Mouse (Mus musculus): ENCODE measurements at regions not wholly inside any gene's neighbourhood (a gene's known extent, or its start where the extent isn't known, plus 50 kb on each side); places are given as distances from the start of the nearest gene placed in this dataset.

DNA sequence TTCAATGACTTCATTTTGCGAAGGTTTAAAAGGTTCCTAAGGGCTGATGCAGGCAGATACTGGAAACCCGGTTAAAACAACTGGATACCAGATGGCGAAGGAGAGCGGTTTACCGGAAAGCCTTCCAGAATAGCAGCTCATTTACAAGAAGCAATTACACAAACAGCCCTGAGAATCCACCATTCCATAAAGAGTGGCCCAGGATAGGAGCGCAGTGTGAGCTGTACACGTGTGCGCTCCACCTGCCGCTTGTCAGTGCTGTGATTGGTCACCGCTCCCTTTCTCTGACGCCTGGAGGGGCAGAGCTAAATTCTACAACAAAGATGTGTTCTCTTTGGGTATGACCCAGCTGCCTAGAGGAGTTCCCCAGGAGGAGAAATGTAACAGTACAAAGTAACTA lies 249.5 kb upstream of the Runx1 start:
- Histone ChIP-seq H3K36me3 (ENCODE audit: control insufficient read depth, insufficient read depth) (no peaks in the 10 kb centered on the region), H3ac (ENCODE audit: control insufficient read depth, insufficient read length) (no peak overlapping the region), H3K79me2 (ENCODE audit: control insufficient read depth, insufficient read depth) (no peaks in the 10 kb centered on the region), H3K27me3 (ENCODE audit: control insufficient read depth, insufficient read depth, insufficient read length) (no peaks in the 10 kb centered on the region), H3K4me2 (ENCODE audit: low read depth) (no peak overlapping the region), H3K4me3 (no peak overlapping the region)
- no peak for TF ChIP-seq REST (IDR thresholded peaks at IDR 0.05; ENCODE audit: insufficient read depth, insufficient read length)

GRCm38 (mm10) chr16:93072156-93072555 lies 246.2 kb upstream of the Runx1 start:
- H3ac ChIP-seq (ENCODE audit: control insufficient read depth, insufficient read length): no peak overlapping the region
- no peak overlapping the region for H3K4me3 ChIP-seq
- no peaks in the 10 kb centered on the region for H3K27me3 ChIP-seq (ENCODE audit: control insufficient read depth, insufficient read depth, insufficient read length)
- no peaks in the 10 kb centered on the region for H3K79me2 ChIP-seq (ENCODE audit: control insufficient read depth, insufficient read depth)
- H3K4me2 ChIP-seq (ENCODE audit: low read depth): no peak overlapping the region
- TF ChIP-seq MAX (IDR thresholded peaks at IDR 0.05; ENCODE audit: low read depth) (no peak), MYOG (IDR thresholded peaks at IDR 0.05; ENCODE audit: control insufficient read depth in 1 of 3, insufficient read depth in 1 of 3, insufficient read length in 2 of 3, low read depth in 2 of 3) (no peak), SRF (IDR thresholded peaks at IDR 0.05; ENCODE audit: control insufficient read depth, insufficient read length, low read depth) (no peak), MYOD1 (IDR thresholded peaks at IDR 0.05; ENCODE audit: control insufficient read depth in 1 of 3, insufficient read length in 2 of 3, low read depth in 2 of 3) (no peak), E2F4 (IDR thresholded peaks at IDR 0.05; ENCODE audit: insufficient read depth) (no peak), TCF3 (IDR thresholded peaks at IDR 0.05; ENCODE audit: insufficient read length, low read depth) (no peak)
- no peaks in the 10 kb centered on the region for H3K36me3 ChIP-seq (ENCODE audit: control insufficient read depth, insufficient read depth)

DNA sequence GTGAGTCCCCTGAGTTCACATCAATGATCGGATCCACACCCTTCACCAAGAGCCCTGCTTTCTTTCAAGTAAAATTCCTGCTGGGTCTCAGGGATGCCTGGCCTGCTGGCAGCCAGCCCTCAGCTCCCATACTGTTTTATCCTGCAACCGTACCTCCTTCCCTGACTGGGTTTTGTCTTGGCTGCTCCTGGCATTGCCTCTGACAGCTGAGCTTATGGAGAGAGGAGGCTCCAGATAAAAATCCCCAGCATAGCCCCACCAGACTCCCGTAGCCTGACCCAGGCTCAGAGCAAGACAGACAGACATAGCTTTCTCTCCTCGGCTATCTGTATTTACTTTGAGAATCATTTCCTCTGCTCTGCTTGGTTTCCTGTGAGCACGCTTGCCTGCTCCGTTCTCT lies 245.8 kb upstream of the Runx1 start:
- TF ChIP-seq USF1 (IDR thresholded peaks at IDR 0.05; ENCODE audit: low read depth) (no peak), E2F4 (IDR thresholded peaks at IDR 0.05; ENCODE audit: insufficient read depth) (no peak), TCF3 (IDR thresholded peaks at IDR 0.05; ENCODE audit: insufficient read length, low read depth) (no peak), MAX (IDR thresholded peaks at IDR 0.05; ENCODE audit: low read depth) (no peak), SRF (IDR thresholded peaks at IDR 0.05; ENCODE audit: control insufficient read depth, insufficient read length, low read depth) (no peak)
- Histone ChIP-seq H3K4me3 (no peak overlapping the region), H3K27me3 (ENCODE audit: control insufficient read depth, insufficient read depth, insufficient read length) (no peaks in the 10 kb centered on the region), H3ac (ENCODE audit: control insufficient read depth, insufficient read length) (no peak overlapping the region), H3K79me2 (ENCODE audit: control insufficient read depth, insufficient read depth) (no peaks in the 10 kb centered on the region), H3K4me2 (ENCODE audit: low read depth) (no peak overlapping the region), H3K36me3 (ENCODE audit: control insufficient read depth, insufficient read depth) (no peaks in the 10 kb centered on the region)

DNA sequence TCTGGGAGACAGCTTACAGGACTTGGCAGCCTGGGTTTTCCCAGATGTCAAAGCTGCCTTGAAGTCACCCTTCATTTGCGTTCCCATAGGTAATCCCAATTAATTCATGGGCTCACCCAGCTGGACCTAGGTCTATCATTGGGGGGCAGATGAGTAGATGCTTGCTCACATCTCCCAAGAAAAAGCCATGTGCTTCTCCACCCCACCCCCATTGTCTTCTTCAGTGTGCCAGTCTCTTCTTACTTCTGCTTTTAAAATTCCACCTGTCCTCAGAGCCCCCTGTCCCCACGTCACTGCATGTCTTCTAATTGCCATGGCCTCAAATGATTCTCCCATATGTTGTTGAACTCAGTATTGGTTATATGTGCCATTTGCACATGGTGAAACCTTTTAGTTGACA lies 240.9 kb upstream of the Runx1 start:
- H3K4me2 ChIP-seq (ENCODE audit: low read depth): no peak overlapping the region
- H3K79me2 ChIP-seq (ENCODE audit: control insufficient read depth, insufficient read depth): no peaks in the 10 kb centered on the region
- TF ChIP-seq POLR2AphosphoS2 (IDR thresholded peaks at IDR 0.05; ENCODE audit: insufficient read length, low read depth) (no peak), USF1 (IDR thresholded peaks at IDR 0.05; ENCODE audit: low read depth) (no peak), MYOD1 (IDR thresholded peaks at IDR 0.05; ENCODE audit: control insufficient read depth in 1 of 3, insufficient read length in 2 of 3, low read depth in 2 of 3) (no peak), SRF (IDR thresholded peaks at IDR 0.05; ENCODE audit: control insufficient read depth, insufficient read length, low read depth) (no peak), TCF12 (IDR thresholded peaks at IDR 0.05; ENCODE audit: insufficient read depth, poor library complexity, severe bottlenecking) (no peak), CEBPB (IDR thresholded peaks at IDR 0.05; ENCODE audit: insufficient read depth, poor library complexity, severe bottlenecking) (no peak), REST (IDR thresholded peaks at IDR 0.05; ENCODE audit: insufficient read depth, insufficient read length) (no peak), TCF3 (IDR thresholded peaks at IDR 0.05; ENCODE audit: insufficient read length, low read depth) (no peak), MYOG (IDR thresholded peaks at IDR 0.05; ENCODE audit: control insufficient read depth in 1 of 3, insufficient read depth in 1 of 3, insufficient read length in 2 of 3, low read depth in 2 of 3) (no peak), MAX (IDR thresholded peaks at IDR 0.05; ENCODE audit: low read depth) (no peak), POLR2A (IDR thresholded peaks at IDR 0.05; ENCODE audit: insufficient read length, low read depth) (no peak), E2F4 (IDR thresholded peaks at IDR 0.05; ENCODE audit: insufficient read depth) (no peak)
- no peak overlapping the region for H3ac ChIP-seq (ENCODE audit: control insufficient read depth, insufficient read length)
- H3K4me3 ChIP-seq: no peak overlapping the region
- no peaks in the 10 kb centered on the region for H3K36me3 ChIP-seq (ENCODE audit: control insufficient read depth, insufficient read depth)
- no peaks in the 10 kb centered on the region for H3K27me3 ChIP-seq (ENCODE audit: control insufficient read depth, insufficient read depth, insufficient read length)

- no peak overlapping the region for H3ac ChIP-seq (ENCODE audit: control insufficient read depth, insufficient read length)
- H3K27me3 ChIP-seq (ENCODE audit: control insufficient read depth, insufficient read depth, insufficient read length): no peaks in the 10 kb centered on the region
- H3K4me3 ChIP-seq: no peak overlapping the region
- H3K79me2 ChIP-seq (ENCODE audit: control insufficient read depth, insufficient read depth): no peaks in the 10 kb centered on the region
- no peak overlapping the region for H3K4me2 ChIP-seq (ENCODE audit: low read depth)
- no peaks in the 10 kb centered on the region for H3K36me3 ChIP-seq (ENCODE audit: control insufficient read depth, insufficient read depth)
- TF ChIP-seq E2F4 (IDR thresholded peaks at IDR 0.05; ENCODE audit: insufficient read depth) (no peak), USF1 (IDR thresholded peaks at IDR 0.05; ENCODE audit: low read depth) (no peak), POLR2A (IDR thresholded peaks at IDR 0.05; ENCODE audit: insufficient read length, low read depth) (no peak), MYOG (IDR thresholded peaks at IDR 0.05; ENCODE audit: control insufficient read depth in 1 of 3, insufficient read depth in 1 of 3, insufficient read length in 2 of 3, low read depth in 2 of 3) (no peak), CEBPB (IDR thresholded peaks at IDR 0.05; ENCODE audit: insufficient read depth, poor library complexity, severe bottlenecking) (no peak), MYOD1 (IDR thresholded peaks at IDR 0.05; ENCODE audit: control insufficient read depth in 1 of 3, insufficient read length in 2 of 3, low read depth in 2 of 3) (no peak), TCF12 (IDR thresholded peaks at IDR 0.05; ENCODE audit: insufficient read depth, poor library complexity, severe bottlenecking) (no peak), SRF (IDR thresholded peaks at IDR 0.05; ENCODE audit: control insufficient read depth, insufficient read length, low read depth) (no peak), TCF3 (IDR thresholded peaks at IDR 0.05; ENCODE audit: insufficient read length, low read depth) (no peak), MAX (IDR thresholded peaks at IDR 0.05; ENCODE audit: low read depth) (no peak), POLR2AphosphoS2 (IDR thresholded peaks at IDR 0.05; ENCODE audit: insufficient read length, low read depth) (no peak), REST (IDR thresholded peaks at IDR 0.05; ENCODE audit: insufficient read depth, insufficient read length) (no peak)
Measured at GRCm38 (mm10) chr16:93061475-93062179, 235.7 kb upstream of the Runx1 start.
